Mouse (Mus musculus) lung, adult 2 months (tissue): Measurements from ENCODE around the gene Atp6v0a1.

ENCODE experiments used
- CTCF ChIP-seq: fragments of 200-500 bp; IDR thresholded peaks from 2 replicates; pipeline ENCODE4 v1.5.1; 2011; ENCODE audit warnings: mild to moderate bottlenecking, low read length, control low read depth; ENCODE audit not compliant: insufficient read depth
- POLR2A ChIP-seq: fragments of 200-500 bp; IDR thresholded peaks from 2 replicates; pipeline ENCODE4 v1.6.1; 2011; ENCODE audit warnings: low read depth, mild to moderate bottlenecking, control low read depth, low read length, borderline replicate concordance; ENCODE audit errors: extremely low read depth

- no peak for TF ChIP-seq CTCF
- TF ChIP-seq POLR2A: peak; percentile 49; the same call in 1 of the 2 replicates
These were observed 39.3 kb upstream of the Atp6v0a1 start for GRCm38 (mm10) chr11:100969744-100970556.
